Mouse (Mus musculus): ENCODE results near the gene Dda1. TPM values are rescaled to one million over a fixed set of nuclear protein-coding genes. Genes with fewer than 3 reads are reported as not detected.

Gene Dda1
- polyA plus RNA-seq, 1 experiment: 34.4 TPM

DNA sequence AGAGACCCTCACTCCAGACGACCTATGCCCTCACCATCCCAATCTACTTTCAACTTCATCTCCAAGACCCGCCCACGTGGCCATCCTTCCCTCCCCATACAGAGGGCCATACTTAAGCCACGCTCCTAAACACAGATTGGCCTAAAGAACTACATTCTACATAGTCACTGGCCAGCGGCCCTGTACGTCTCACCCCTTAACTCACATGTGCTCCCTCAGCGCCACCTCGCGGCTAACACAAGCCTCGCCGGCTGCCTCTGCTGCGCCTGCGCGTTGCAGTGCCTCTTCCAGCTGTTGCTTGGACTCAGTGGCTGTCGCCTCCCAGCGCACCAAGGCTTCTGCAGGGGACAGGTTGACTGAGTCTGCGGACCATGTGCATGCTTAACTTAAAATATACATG is 52.6 kb downstream of the Dda1 start:
- Histone ChIP-seq H3K4me3 (ENCODE audit: insufficient read depth, low read depth, low read length) (no peak overlapping the region), H3K27ac (replicated peaks; ENCODE audit: low read depth, low read length) (no peak overlapping the region), H3K4me1 (ENCODE audit: control insufficient read depth, insufficient read depth, insufficient read length, low read length) (peaks cover 3% of the 10 kb centered on the region; the same call in 1 of the 2 replicates)

DNA sequence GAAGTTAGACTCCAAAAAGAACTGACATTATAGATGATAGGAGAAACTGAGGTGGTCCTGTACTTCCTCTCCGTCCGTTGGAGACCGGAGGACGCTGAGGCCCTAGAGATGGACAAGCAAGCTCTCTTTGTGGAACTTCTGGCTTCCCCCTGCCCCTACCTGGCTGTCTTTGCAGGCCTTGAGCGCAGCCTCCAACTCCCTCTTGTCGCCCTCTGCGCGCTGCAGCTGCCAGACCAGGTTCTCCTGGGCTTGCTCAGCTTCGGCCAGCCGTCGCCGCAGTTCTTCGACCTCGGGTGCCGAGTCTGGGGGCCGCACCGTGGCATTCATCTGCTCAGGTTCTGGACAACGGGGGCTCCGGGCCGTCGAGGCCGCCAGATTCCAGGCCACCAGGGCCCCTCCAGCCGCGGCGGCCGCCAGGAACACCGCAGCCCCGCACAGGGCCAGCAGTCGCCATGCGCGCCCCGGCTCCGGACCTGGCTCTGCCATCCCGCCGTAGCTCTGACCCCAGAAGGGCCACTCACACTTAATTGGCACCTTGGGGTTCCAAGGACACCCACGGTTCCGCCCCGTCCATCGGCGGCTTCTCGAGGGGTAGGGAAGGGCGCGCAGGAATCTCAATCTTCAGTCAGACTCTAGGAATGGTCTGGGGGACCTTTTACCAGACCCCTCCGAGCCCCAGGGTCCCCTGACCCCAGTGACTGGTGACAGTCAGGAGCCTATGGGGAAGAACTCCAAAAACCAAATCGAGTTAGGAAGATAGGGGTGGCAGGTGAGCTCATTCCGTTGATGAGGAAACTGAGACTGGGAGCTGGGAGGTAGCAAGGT is 56.4 kb downstream of the Dda1 start, which contains the start of gene Ccdc194:
Gene Ccdc194 (minus strand): TSS at position 486 of the 825 bp plus-strand sequence.
- Histone ChIP-seq H3K4me1 (ENCODE audit: control insufficient read depth, insufficient read depth, insufficient read length, low read length) (peaks cover 11% of the 10 kb centered on the region), H3K27ac (replicated peaks; ENCODE audit: low read depth, low read length) (peak within 1 kb of the TSS; percentile 74), H3K4me3 (ENCODE audit: insufficient read depth, low read depth, low read length) (no peak within 1 kb of the TSS)

Other genes starting within 250 kb of the Dda1 start
- gene Myo9b, start 196.5 kb upstream of the Dda1 start, polyA plus RNA-seq (2012; ENCODE audit: insufficient read depth, insufficient read length, missing spikeins): 10.3 and 14.4 TPM in 2 replicates
- 2.8 and 5.3 TPM in 2 replicates for gene Haus8, start 196.3 kb upstream of the Dda1 start, polyA plus RNA-seq (2012; ENCODE audit: insufficient read depth, insufficient read length, missing spikeins)
- gene Use1, start 102.4 kb upstream of the Dda1 start, polyA plus RNA-seq (2012; ENCODE audit: insufficient read depth, insufficient read length, missing spikeins): 116 and 173 TPM in 2 replicates
- gene Ocel1, start 97.9 kb upstream of the Dda1 start, polyA plus RNA-seq (2012; ENCODE audit: insufficient read depth, insufficient read length, missing spikeins): 8.3 and 9.1 TPM in 2 replicates
- 43.4 and 56.0 TPM in 2 replicates for gene Nr2f6, start 87.2 kb upstream of the Dda1 start, polyA plus RNA-seq (2012; ENCODE audit: insufficient read depth, insufficient read length, missing spikeins)
- gene Ushbp1, start 73.4 kb upstream of the Dda1 start, polyA plus RNA-seq (2012; ENCODE audit: insufficient read depth, insufficient read length, missing spikeins): 12.8 and 20.7 TPM in 2 replicates
- 78.3 and 79.0 TPM in 2 replicates for gene Babam1, start 72.3 kb upstream of the Dda1 start, polyA plus RNA-seq (2012; ENCODE audit: insufficient read depth, insufficient read length, missing spikeins)
- gene Ankle1, start 63.2 kb upstream of the Dda1 start, polyA plus RNA-seq (2012; ENCODE audit: insufficient read depth, insufficient read length, missing spikeins): not detected in 2 replicates
- 2.2 and 2.6 TPM in 2 replicates for gene Abhd8, start 5.5 kb upstream of the Dda1 start, polyA plus RNA-seq (2012; ENCODE audit: insufficient read depth, insufficient read length, missing spikeins)
- 313 and 378 TPM in 2 replicates for gene Mrpl34, start 4.2 kb upstream of the Dda1 start, polyA plus RNA-seq (2012; ENCODE audit: insufficient read depth, insufficient read length, missing spikeins)
- 7.3 and 9.3 TPM in 2 replicates for gene Ano8, start 16.8 kb downstream of the Dda1 start, polyA plus RNA-seq (2012; ENCODE audit: insufficient read depth, insufficient read length, missing spikeins)
- gene Gtpbp3, start 18.9 kb downstream of the Dda1 start, polyA plus RNA-seq (2012; ENCODE audit: insufficient read depth, insufficient read length, missing spikeins): 6.7 and 9.1 TPM in 2 replicates
- 4.3 and 6.1 TPM in 2 replicates for gene Plvap, start 42.6 kb downstream of the Dda1 start, polyA plus RNA-seq (2012; ENCODE audit: insufficient read depth, insufficient read length, missing spikeins)
- not detected in 2 replicates for gene Ccdc194, start 56.5 kb downstream of the Dda1 start, polyA plus RNA-seq (2012; ENCODE audit: insufficient read depth, insufficient read length, missing spikeins)
- 17.3 and 38.4 TPM in 2 replicates for gene Bst2, start 68.3 kb downstream of the Dda1 start, polyA plus RNA-seq (2012; ENCODE audit: insufficient read depth, insufficient read length, missing spikeins)
- 29.7 and 30.9 TPM in 2 replicates for gene Mvb12a, start 73.7 kb downstream of the Dda1 start, polyA plus RNA-seq (2012; ENCODE audit: insufficient read depth, insufficient read length, missing spikeins)
- gene Tmem221, start 89.7 kb downstream of the Dda1 start, polyA plus RNA-seq (2012; ENCODE audit: insufficient read depth, insufficient read length, missing spikeins): not detected in 2 replicates
- 0.50 and 1.5 TPM in 2 replicates for gene Nxnl1, start 97.4 kb downstream of the Dda1 start, polyA plus RNA-seq (2012; ENCODE audit: insufficient read depth, insufficient read length, missing spikeins)
- 71.7 and 118 TPM in 2 replicates for gene Slc27a1, start 99.7 kb downstream of the Dda1 start, polyA plus RNA-seq (2012; ENCODE audit: insufficient read depth, insufficient read length, missing spikeins)
- 181 and 189 TPM in 2 replicates for gene Pgls, start 123.0 kb downstream of the Dda1 start, polyA plus RNA-seq (2012; ENCODE audit: insufficient read depth, insufficient read length, missing spikeins)
- 1.5 TPM in 1 of 2 replicates, not detected in the other for gene Fam129c, start 128.4 kb downstream of the Dda1 start, polyA plus RNA-seq (2012; ENCODE audit: insufficient read depth, insufficient read length, missing spikeins)
- 15.1 and 20.1 TPM in 2 replicates for gene Colgalt1, start 141.8 kb downstream of the Dda1 start, polyA plus RNA-seq (2012; ENCODE audit: insufficient read depth, insufficient read length, missing spikeins)
- gene Unc13a, start 202.6 kb downstream of the Dda1 start, polyA plus RNA-seq (2012; ENCODE audit: insufficient read depth, insufficient read length, missing spikeins): 0.32 and 1.6 TPM in 2 replicates
- 13.9 and 14.6 TPM in 2 replicates for gene Jak3, start 207.1 kb downstream of the Dda1 start, polyA plus RNA-seq (2012; ENCODE audit: insufficient read depth, insufficient read length, missing spikeins)
- gene Insl3, start 220.0 kb downstream of the Dda1 start, polyA plus RNA-seq (2012; ENCODE audit: insufficient read depth, insufficient read length, missing spikeins): 2.5 and 5.9 TPM in 2 replicates
- 1.5 and 2.8 TPM in 2 replicates for gene B3gnt3, start 232.6 kb downstream of the Dda1 start, polyA plus RNA-seq (2012; ENCODE audit: insufficient read depth, insufficient read length, missing spikeins)

All from brown adipose tissue, adult 24 weeks (tissue).